Mouse (Mus musculus): Measurements from ENCODE around the gene Rnf19b.

DNA sequence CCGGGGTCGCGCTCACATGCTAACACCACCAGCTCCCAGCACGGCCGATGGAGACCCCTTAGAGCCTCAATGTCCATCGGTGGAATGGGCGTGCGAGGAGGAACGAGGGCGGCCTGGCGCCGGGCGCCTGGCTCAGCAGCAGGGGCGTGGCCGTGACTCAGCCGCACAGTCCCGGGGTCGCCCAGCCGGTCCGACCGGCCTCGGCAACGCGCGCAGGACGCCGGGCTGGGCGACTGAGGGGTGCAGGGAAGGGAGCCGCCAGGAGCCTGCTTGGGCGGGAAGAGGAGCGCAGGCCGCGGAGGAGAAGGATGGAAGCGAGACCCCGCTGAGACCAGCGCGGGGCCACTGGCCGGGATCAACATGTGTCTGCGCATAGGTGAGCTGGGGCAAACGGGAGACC is 47.3 kb downstream of the Rnf19b start, which contains the start of gene Tmem54:
- no peak for TF ChIP-seq GATA1 (IDR thresholded peaks at IDR 0.05; ENCODE audit: low read length)
- no peak for TF ChIP-seq TAL1 (IDR thresholded peaks at IDR 0.05; ENCODE audit: low read length)

All from erythroblast, embryonic 14.5 days (primary cell).